Mouse (Mus musculus): Measurements from ENCODE around the gene Lcn6.
"Not testable (repeated sequence)": the region's sequence is repeated elsewhere in the genome, so short reads cannot be mapped to it uniquely, and the experiment has no call there.

Gene Lcn6

GRCm38 (mm10) chr2:25706643-25707481 lies 30.3 kb downstream of the Lcn6 start, which contains the start of gene Bmyc:
Gene Bmyc (plus strand): TSS chr2:25706739.
- peak; percentile 83 to 89 for DNase-seq

GRCm38 (mm10) chr2:25708121-25708520 lies 31.5 kb downstream of the Lcn6 start:
- peak; percentile 51 to 75 for DNase-seq

GRCm38 (mm10) chr2:25709056-25709455 lies 32.5 kb downstream of the Lcn6 start:
- not testable (repeated sequence) for DNase-seq

- DNase-seq: not testable (repeated sequence)
Observed at GRCm38 (mm10) chr2:25709791-25710190, 33.2 kb downstream of the Lcn6 start.

- DNase-seq: not testable (repeated sequence)
Observed at GRCm38 (mm10) chr2:25711641-25712040, 35.1 kb downstream of the Lcn6 start.

GRCm38 (mm10) chr2:25717222-25717621 lies 40.6 kb downstream of the Lcn6 start:
- DNase-seq: no peak
